Mouse (Mus musculus) WW6 (cell line): ENCODE results near the gene Fance.
"Not testable (repeated sequence)": the region's sequence is repeated elsewhere in the genome, so short reads cannot be mapped to it uniquely, and the experiment has no call there.

Experiments used
- DNase-seq: peaks from one replicate; pipeline ENCODE4 v3.0.0-alpha.2; 2013; ENCODE audit warnings: low read depth, low spot score

Gene Fance

DNA sequence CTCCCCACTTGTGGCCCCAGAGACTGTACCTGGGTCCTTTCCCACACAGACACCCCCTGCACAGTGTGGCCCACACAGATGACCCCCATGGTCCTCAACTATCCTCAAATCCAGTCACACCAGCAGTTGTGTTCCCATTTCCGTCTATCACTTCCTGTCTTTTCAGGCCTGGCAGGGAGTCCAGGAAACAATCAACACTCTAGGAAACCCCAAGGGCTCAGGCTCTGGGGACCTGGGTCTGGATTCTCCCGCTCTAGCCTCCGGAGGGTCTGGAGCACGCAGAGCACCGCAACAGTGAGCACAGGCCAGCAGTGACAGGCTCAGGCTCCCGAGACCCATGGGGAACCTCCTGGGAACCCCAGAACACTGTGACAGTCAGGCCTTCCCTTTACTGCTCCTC, 34.9 kb downstream of the Fance start:
- DNase-seq: no peak

DNA sequence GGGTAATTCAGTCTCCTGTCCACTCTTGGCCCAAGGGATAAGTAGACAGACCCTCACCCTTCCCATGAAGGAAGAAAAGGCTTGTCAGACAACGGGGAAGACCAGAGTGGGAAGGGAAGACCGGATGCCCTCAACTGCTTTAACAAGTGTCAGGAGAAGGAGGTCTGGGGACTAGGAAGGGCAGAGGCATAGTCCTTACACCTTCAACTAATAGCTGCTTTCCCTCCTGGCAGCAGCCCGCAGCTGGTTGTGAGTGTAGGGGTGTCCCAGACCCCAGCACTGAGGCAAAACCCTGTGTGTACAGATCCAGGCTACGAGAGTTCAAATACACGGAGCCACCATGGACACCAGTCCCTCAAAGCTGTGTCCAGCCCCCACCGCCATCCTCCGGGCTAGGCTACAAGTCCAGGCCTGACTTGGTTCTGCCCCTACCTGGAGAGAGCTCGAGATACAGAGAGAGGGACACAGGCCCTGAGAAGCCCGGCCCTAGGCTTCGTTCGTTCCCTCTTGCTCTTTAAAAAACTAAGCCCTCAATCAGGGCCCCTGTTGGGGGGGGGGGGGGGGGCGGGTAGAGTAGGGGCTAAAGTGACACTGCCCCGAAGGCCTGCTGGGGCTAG, 36.1 kb downstream of the Fance start:
- DNase-seq: no peak

- no peak for DNase-seq
Observed at GRCm38 (mm10) chr17:28349901-28350465, 36.7 kb downstream of the Fance start.

GRCm38 (mm10) chr17:28350466-28351352, 37.4 kb downstream of the Fance start, which contains the start of gene Tead3:
Gene Tead3, minus strand, starts transcription at chr17:28350817.
- no peak for DNase-seq

GRCm38 (mm10) chr17:28351353-28351890, 38.1 kb downstream of the Fance start:
- DNase-seq: no peak

DNA sequence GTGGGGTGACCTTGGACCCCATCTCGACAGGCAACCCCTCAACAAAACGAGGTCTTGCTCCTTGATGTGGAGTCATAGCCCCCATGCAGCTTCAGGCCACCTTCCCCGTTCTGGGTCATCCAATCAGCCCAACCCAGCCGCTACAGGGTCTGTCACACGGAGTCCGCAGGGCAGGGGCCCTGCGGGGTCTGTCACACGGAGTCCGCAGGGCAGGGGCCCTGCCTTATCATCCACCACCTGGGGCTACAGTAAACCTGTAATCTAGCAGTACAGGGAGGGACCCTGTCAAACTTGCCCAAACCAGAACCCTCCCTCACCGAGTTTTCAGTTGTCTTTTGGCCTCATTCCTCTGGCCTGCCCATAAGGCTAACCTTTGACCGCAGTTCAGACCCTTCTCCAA, 38.7 kb downstream of the Fance start:
- no peak for DNase-seq

- no peak for DNase-seq
Observed at GRCm38 (mm10) chr17:28355871-28356270, 42.6 kb downstream of the Fance start.

DNA sequence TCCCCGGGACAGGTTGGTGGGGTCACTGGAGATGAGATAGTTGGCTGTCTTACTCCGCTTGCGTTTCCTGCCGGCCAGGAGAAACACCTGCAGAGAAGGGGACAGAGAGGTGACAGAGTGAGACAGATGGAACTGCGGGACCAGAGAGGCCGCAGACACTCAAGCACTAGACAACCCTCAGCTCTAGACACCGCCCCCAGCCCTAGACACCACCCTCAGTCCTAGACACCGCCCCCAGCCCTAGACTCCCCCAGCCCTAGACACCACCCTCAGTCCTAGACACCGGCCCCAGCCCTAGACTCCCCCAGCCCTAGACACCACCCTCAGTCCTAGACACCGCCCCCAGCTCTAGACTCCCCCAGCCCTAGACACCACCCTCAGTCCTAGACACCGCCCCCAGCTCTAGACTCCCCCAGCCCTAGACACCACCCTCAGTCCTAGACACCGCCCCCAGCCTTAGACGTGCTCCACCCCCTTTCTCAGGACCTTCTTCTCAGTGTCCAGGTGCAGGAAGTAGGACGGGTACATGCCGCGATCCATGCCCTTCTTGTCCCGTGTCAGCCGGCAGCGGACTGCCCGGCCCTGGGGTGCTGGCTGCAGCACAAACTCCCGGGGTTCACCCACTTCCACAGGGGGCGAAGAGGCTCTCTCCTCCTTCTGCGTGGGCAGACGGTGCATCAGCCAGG, 45.4 kb downstream of the Fance start:
- DNase-seq: not testable (repeated sequence)

DNA sequence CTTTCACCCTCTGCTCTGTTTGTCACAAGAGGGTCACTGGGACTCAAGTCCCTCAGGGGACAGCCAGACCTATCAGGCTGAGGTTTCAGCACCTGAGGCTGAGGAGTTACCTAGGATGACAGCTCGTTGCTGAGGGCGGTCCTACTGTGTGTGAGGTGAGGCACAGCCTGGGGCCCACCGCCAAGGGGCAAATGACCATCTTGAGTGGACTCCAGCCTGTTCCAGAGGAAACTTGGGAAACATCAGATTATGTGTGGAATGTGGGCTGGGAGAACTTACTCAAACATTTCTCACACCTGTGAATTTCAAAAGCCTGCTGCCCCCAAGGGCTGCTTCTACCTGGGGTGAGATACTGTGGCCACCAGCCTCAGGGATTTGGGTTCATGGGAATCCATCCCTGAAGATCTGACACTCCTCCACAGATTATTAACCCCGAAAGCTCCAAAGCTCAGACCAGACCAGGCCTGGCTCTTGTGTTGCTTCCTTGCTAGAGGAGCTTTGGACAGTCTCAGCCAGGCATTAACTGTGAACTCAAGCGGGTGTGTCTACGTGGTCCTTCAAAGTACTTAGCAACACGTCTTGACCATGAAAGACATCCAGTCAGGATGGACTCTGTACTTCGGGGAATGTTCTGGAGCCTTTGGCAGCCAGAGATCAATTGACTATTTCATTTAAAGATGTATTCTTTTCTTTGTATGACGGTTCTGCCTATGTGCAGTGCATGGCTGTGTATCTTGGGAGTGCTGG, 47.4 kb downstream of the Fance start:
- no peak for DNase-seq

DNA sequence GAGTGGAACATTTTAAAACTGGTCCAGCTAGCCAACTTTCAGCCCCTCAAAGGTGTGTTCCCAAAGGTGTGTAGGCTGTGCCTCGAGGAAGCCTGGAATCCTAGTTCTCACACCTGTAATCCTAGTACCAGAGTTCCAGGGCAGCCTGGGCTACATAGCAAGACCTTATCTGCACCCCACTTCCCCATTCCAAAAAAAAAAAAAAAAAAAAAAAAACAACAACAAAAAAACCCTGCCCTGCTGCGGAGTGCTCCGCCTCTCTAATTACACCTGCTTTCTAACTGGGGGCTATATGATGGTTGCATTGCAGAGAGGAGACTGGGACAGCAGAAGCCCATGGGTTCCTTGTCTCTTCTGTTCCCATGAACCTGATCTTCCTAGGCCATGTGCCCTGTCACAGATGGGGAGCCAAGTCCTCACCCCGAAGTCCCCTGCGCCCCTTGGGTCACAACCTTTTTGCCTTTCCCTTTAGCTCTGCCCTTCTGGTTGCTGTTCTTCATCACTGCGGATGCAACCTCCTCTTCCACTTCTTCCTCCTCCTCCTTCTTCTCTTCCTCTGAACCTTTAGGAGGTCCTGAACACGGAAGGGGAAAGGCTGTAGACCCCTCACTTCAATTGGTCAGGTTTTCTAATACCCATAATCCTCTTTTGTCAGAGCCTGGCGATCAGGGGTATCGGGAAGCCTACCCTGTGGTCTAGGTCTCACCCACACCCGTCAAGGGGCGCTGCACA, 48.8 kb downstream of the Fance start:
- DNase-seq: no peak

DNA sequence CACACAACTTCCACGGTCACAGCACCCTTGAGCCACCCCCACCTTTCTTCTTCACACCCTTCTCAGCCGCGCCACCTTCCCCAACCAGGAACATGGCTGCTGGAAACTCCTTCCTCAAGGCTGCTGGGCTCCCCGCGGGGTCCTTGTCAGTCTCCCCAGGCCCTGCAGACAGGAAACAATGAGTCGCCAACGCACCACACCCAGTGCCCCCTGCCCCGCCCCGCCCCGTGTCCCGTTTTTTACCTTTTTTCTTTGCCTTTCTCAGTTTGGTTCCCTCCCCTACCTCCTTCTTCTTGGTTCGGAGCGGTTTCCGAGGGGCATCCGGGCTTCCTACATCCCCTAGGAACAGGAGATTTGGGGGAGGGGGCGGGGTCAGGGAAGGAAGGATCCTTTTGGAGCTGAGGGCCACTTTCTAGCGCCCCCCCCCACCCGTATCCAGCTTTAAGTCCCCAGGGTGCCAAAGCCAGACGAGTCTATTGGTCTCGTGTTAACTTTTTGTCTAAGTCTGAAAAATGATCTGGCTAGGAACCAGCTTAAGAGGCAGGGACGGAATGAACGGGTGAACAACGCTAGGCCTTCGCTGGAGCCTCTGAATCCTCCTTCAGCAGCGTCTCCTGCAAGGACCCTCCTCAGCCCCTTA, 49.5 kb downstream of the Fance start:
- DNase-seq: no peak

GRCm38 (mm10) chr17:28363507-28363906, 50.2 kb downstream of the Fance start:
- no peak for DNase-seq

- DNase-seq: no peak
Observed at GRCm38 (mm10) chr17:28365122-28365521, 51.8 kb downstream of the Fance start, which contains the start of gene Tulp1. Gene Tulp1, minus strand, starts transcription at chr17:28365222.

DNA sequence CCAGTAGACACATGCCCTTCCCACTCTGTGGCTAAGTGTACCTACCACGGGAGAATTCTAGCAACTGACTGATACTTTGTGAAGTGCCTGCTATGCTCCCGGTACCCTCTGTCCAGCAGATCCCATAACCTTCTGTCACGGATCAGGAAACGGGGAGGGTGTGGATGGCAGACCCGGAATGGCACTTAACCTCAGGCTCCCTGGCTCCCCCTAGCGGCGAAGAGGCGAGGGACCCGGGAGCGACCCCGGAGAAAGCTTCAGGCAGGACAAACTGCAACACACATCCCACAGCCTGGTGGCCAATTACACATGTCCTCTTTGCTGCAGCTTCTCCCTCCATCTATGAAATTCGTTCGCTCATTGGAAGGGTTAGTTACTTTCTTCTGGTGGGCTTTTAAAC, 55.1 kb downstream of the Fance start:
- DNase-seq: no peak

DNA sequence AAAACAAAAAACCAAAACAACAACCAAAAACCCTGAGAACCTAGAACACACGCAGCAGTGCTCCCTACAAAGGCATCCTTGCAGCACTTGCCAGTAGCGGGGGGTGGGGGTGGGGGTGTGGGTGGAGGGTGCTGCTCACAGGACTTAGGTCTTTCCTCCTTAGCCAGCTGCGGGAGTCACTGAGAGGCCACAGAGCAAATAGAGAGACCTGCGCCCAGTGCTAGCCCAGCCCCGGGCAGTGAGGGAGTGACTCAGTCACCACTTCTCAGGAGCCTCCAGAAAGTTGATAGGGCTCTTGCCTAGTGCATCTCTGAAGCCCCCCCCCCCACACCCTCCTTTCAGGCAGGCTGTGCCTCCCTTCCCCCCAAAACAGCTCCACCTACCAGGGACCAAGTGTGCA, 55.7 kb downstream of the Fance start:
- no peak for DNase-seq

DNA sequence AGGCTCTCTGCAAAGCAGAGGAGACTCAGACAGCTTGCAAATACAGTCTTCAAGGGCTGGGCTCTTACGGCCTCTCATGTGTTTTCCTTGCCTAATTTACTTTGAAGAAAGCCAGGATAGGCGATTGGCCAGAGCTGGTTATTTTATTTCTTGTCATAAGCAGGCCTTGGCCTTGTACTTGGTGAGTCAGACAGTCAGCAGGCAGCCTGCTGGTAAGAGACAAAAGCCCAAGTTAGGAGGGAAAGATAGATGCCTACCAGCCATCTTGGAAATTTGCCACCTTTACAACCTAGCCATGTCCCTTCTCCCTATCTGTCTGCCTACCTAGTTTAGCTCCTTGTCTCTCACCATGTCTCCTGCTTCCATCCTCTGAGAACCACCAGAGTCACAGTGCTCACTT, 58.0 kb downstream of the Fance start:
- DNase-seq: no peak

DNA sequence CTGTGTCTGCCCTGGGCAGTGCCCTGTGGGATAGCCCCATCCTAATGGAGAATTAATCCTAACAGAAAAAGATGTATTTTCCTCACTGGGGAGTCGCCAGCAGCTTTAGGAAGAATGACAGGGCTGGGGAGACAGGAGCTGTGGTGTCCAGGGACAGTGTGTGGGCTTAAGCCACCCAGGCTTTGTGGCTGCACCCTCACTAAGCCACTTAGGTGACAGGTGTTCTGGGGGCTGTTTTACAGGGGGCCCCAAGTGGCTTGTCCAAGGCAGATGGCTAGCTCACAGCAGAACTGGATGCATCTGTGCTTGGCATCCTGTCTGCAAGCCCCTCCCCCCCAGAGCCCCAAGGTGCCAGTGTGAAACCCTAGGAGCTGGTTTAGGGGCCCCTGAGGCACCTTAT, 58.6 kb downstream of the Fance start:
- DNase-seq: no peak

GRCm38 (mm10) chr17:28373821-28374220, 60.5 kb downstream of the Fance start:
- DNase-seq: no peak

DNA sequence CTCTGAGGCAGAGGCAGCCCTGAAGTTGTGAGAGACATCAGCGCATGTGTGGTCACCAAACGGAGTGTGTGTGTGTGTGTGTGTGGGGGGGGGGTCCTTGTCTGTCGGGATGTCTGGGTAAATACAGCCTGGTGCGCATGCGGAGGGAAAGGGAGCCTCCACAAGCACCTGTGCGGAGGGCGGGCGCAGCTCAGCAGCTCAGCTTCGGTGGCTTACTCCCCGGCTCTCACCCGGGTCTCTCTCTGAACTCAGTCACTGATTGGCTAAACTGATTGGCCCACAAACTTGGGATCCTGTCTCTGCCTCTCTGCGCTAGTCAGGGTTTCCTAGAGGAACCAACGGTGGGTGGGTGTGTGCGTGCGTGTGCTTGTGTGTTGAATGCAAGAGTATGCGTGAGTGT, 61.2 kb downstream of the Fance start:
- no peak for DNase-seq

DNA sequence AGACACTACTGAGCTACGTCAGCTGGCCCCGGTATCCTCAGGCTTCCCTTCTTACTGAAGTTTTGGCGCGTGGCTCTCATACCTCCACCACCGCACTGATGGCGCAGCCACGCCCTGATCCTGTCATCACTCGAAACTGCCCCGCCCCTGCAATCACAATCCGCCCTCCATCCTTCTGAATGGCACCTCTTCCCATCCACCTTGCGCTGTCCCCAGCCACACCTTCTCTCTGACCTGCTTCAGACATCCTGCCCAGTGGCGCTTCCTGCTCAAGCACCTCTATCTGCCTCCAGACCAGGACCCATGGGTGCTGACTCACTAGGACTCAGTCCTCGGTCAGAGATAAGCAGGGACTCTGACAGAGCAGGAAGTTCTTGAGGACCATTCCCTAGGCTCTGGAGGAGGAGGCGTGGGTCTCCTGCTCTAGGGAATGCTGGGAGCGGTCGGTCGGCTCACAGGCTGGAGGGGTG, 62.3 kb downstream of the Fance start:
- DNase-seq: no peak
